Mouse (Mus musculus) heart, postnatal 0 days (tissue): ENCODE measurements around the gene Smyd1. TPM values are rescaled to one million over a fixed set of nuclear protein-coding genes. Genes with fewer than 3 reads are reported as not detected.

Experiments
- ATAC-seq: fragments of 200-750 bp; cut with Nextera tagmentation; 2 replicates; pipeline ENCODE4 v1.8.0; 2017; ENCODE audit warnings: low read depth, moderate number of reproducible peaks, moderate library complexity; ENCODE audit not compliant: insufficient read depth
- DNase-seq: peaks from one replicate; pipeline ENCODE4 v3.0.0-alpha.2; 2016; ENCODE audit warnings: low spot score
- H3K27ac ChIP-seq: fragments of 300-500 bp; sonication (generic); 2 replicates; pipeline ENCODE4 v1.5.1; 2014; ENCODE audit warnings: low read depth, mild to moderate bottlenecking
- H3K27me3 ChIP-seq: fragments of 300-500 bp; sonication (generic); 2 replicates; pipeline ENCODE4 v1.6.1; 2014; ENCODE audit warnings: low read length, mixed read lengths; ENCODE audit not compliant: control insufficient read depth, insufficient read depth
- H3K36me3 ChIP-seq: fragments of 300-500 bp; sonication (generic); replicated peaks from 2 replicates; pipeline ENCODE4 v1.6.1; 2014; ENCODE audit warnings: low read length, mixed read lengths; ENCODE audit not compliant: control insufficient read depth, insufficient read depth
- H3K4me1 ChIP-seq: fragments of 300-500 bp; sonication (generic); 2 replicates; pipeline ENCODE4 v1.6.1; 2014; ENCODE audit warnings: antibody characterized with exemption; ENCODE audit not compliant: control insufficient read depth, insufficient read depth
- H3K4me2 ChIP-seq: fragments of 300-500 bp; sonication (generic); 2 replicates; pipeline ENCODE4 v1.6.1; 2014; ENCODE audit warnings: low read depth, mild to moderate bottlenecking, low read length, moderate library complexity
- H3K4me3 ChIP-seq: fragments of 300-500 bp; sonication (generic); 2 replicates; pipeline ENCODE4 v1.5.1; 2014; ENCODE audit warnings: low read depth, low read length
- H3K9ac ChIP-seq: fragments of 300-500 bp; sonication (generic); replicated peaks from 2 replicates; pipeline ENCODE4 v1.6.1; 2014; ENCODE audit warnings: low read depth, low read length, mixed read lengths
- H3K9me3 ChIP-seq: fragments of 300-500 bp; sonication (generic); replicated peaks from 2 replicates; pipeline ENCODE4 v1.6.1; 2016; ENCODE audit warnings: low read length; ENCODE audit not compliant: control insufficient read depth
- CTCF ChIP-seq: IDR thresholded peaks from 2 replicates; pipeline ENCODE4 v1.5.1; 2016; ENCODE audit warnings: antibody characterized with exemption, control low read depth, low read depth
- EP300 ChIP-seq: IDR thresholded peaks from 2 replicates; pipeline ENCODE4 v1.6.1; 2016; ENCODE audit warnings: antibody characterized with exemption, low read depth
- WGBS: fragments of 180-500 bp; shearing (Covaris S2); extraction: QIAGEN DNeasy Blood & Tissue Kit; methylation state at CpG from one replicate; pipeline ENCODE4 v1.1.7; 2014; 5-methylcytosine and 5-hydroxymethylcytosine counted together
- polyA plus RNA-seq: library from polyadenylated mRNA; unstranded; fragments of >200 nt; fragmentation: Nextera tagmentation; extraction: Ambion mirVana; gene quantifications from 2 replicates; pipeline ENCODE4 v1.2.1, GENCODE M21; 2015
- total RNA-seq: library from RNA; depleted of rRNA; stranded (reverse); fragments of >200 nt; gene quantifications from 2 replicates; pipeline ENCODE4 v1.2.3, GENCODE M21; 2014; ENCODE audit warnings: low replicate concordance

The Smyd1 gene
- total and polyA plus RNA-seq, 2 experiments from 2014 or later: 106 to 316 TPM

GRCm38 (mm10) chr6:71295303-71295702, 26.7 kb downstream of the Smyd1 start:
- Histone ChIP-seq H3K9me3 (no peaks in the 10 kb centered on the region), H3K27ac (no peak overlapping the region), H3K4me3 (no peak overlapping the region), H3K9ac (no peak overlapping the region), H3K27me3 (no peaks in the 10 kb centered on the region), H3K4me2 (no peak overlapping the region), H3K4me1 (no peaks in the 10 kb centered on the region), H3K36me3 (no peaks in the 10 kb centered on the region)
- 63% methylated on average over 6 of the region's 6 CpGs for WGBS
- ATAC-seq: no peak
- TF ChIP-seq EP300: no peak
- no peak; the same call in none of the 2 replicates for TF ChIP-seq CTCF
- DNase-seq: no peak

DNA sequence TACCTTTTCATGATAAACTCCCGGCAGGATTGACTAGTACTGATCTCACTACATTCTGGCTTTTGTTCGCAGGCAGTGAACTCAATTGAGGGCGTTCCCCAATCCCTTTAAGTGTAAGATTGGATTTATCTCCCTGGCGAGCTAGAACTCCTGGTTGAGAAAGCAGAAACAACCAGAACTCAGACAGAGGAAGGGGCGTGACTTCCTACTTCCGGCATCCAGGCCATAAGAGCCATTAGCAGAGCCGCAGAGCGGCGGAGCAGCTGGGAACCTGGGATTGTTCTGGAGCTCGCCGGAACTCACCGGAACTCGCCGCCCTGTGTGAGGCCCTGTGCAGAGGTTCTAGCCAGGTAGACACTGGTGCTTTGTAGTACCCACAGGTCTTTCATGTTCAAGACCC, 28.5 kb downstream of the Smyd1 start:
- H3K27me3 ChIP-seq: no peaks in the 10 kb centered on the region
- H3K9me3 ChIP-seq: peaks cover 4% of the 10 kb centered on the region
- H3K4me1 ChIP-seq: no peaks in the 10 kb centered on the region
- TF ChIP-seq EP300: no peak
- TF ChIP-seq CTCF: no peak
- H3K36me3 ChIP-seq: no peaks in the 10 kb centered on the region
- ATAC-seq (no peak), DNase-seq (no peak)
- H3K9ac ChIP-seq: no peak overlapping the region
- no peak overlapping the region for H3K4me3 ChIP-seq
- no peak overlapping the region for H3K27ac ChIP-seq
- no peak overlapping the region for H3K4me2 ChIP-seq
- WGBS: 73% methylated on average over 14 of the region's 14 CpGs

- DNase-seq: no peak
- no peaks in the 10 kb centered on the region for H3K27me3 ChIP-seq
- no peak overlapping the region for H3K27ac ChIP-seq
- no peak overlapping the region for H3K9ac ChIP-seq
- no peaks in the 10 kb centered on the region for H3K9me3 ChIP-seq
- no peak for TF ChIP-seq EP300
- TF ChIP-seq CTCF: no peak
- no peak for ATAC-seq
- H3K4me3 ChIP-seq: no peak overlapping the region
- 47% methylated on average over 1 of the region's 1 CpGs for WGBS
- H3K36me3 ChIP-seq: peaks cover 13% of the 10 kb centered on the region
- no peak overlapping the region for H3K4me2 ChIP-seq
- peaks cover 1% of the 10 kb centered on the region; the same call in 1 of the 2 replicates for H3K4me1 ChIP-seq
These were observed 42.6 kb downstream of the Smyd1 start for GRCm38 (mm10) chr6:71279418-71279817.

DNA sequence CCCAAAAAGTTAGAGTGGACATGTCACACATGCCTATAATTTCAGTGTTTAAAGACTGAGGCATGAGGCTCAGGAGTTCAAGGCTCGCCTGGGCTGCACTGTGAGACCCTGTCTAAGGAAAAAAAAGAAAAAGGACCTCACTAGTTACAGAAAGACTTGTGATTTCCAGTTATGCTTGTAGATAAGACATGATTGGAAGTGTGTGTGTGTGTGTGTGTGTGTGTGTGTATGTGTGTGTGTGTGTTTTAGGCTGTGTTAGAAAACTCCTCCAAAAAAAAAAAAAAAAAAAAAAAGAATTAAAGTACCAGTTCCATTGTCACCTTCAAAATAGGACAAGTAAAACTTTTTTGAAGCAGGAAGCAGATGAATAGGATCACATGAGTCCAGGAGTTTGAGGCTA, 47.4 kb downstream of the Smyd1 start:
- TF ChIP-seq EP300: no peak
- no peaks in the 10 kb centered on the region for H3K36me3 ChIP-seq
- H3K9me3 ChIP-seq: no peaks in the 10 kb centered on the region
- no peak overlapping the region for H3K9ac ChIP-seq
- H3K27ac ChIP-seq: no peak overlapping the region
- 91% methylated on average over 1 of the region's 1 CpGs for WGBS
- H3K4me2 ChIP-seq: no peak overlapping the region
- ATAC-seq (no peak), DNase-seq (no peak)
- no peak overlapping the region for H3K4me3 ChIP-seq
- H3K4me1 ChIP-seq: peaks cover 23% of the 10 kb centered on the region
- H3K27me3 ChIP-seq: no peaks in the 10 kb centered on the region

- H3K9me3 ChIP-seq: no peaks in the 10 kb centered on the region
These were observed 48.3 kb downstream of the Smyd1 start for GRCm38 (mm10) chr6:71273715-71274114.

GRCm38 (mm10) chr6:71272316-71272741, 49.7 kb downstream of the Smyd1 start:
- Histone ChIP-seq H3K9me3 (no peaks in the 10 kb centered on the region), H3K4me1 (peaks cover 31% of the 10 kb centered on the region), H3K4me3 (peak overlapping the region; percentile 92), H3K36me3 (no peaks in the 10 kb centered on the region), H3K27me3 (no peaks in the 10 kb centered on the region), H3K4me2 (peak overlapping the region; percentile 86), H3K27ac (peak overlapping the region; percentile 99), H3K9ac (peak overlapping the region; percentile 97)
- DNase-seq (peak; percentile 41), ATAC-seq (no peak)
- TF ChIP-seq CTCF (no peak), EP300 (no peak)
- under 1% methylated on average over 11 of the region's 11 CpGs for WGBS

More at GRCm38 (mm10) chr6:71273715-71274114, 48.3 kb downstream of the Smyd1 start:
- Histone ChIP-seq H3K27me3 (no peaks in the 10 kb centered on the region), H3K4me3 (no peak overlapping the region), H3K27ac (no peak overlapping the region), H3K4me2 (no peak overlapping the region), H3K4me1 (peaks cover 23% of the 10 kb centered on the region), H3K9ac (no peak overlapping the region), H3K36me3 (no peaks in the 10 kb centered on the region)
- DNase-seq (no peak), ATAC-seq (no peak)
- WGBS: 86% methylated on average over 1 of the region's 1 CpGs
- no peak for TF ChIP-seq EP300
- TF ChIP-seq CTCF: no peak
